Mouse (Mus musculus): Measurements from ENCODE around the gene Slc25a39.
"Not testable (repeated sequence)": the region's sequence is repeated elsewhere in the genome, so short reads cannot be mapped to it uniquely, and the experiment has no call there.

Slc25a39 gene

GRCm38 (mm10) chr11:102394421-102395124 is 13.2 kb downstream of the Slc25a39 start:
- no peak for DNase-seq (ENCODE audit: low spot score)

DNA sequence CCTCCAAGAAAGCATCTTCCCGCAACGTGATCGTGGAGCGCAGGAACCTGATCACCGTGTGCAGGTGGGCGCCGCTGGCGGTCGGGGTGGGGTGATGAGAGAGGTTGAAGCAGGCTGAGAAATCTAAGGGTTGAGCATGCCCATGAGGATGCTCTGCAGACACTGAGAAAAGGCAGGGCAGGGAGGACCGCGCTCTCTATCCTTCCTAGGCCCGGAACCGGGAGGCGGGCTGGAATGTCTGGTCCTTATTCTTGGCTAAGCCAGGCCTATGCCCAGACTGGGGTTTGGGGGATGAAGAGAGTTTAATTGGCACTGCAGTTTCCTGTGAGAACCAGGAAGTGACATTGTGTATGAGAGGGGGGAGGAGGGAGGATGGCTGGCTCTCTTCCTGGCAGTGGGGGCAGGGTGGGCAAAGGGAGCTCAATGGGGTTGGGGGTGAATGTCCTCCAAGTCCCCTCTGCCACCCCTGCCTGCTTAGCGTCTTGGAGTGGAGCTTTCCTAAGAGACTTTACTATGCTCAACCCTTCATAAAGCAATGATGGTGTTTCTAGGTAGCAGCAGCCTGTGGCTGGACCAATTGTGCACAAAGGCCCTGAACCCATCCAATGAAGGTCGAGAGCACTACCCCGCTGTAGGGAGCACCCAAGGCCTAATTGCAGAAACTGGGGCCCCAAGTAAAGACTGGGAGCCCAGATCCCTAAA is 13.9 kb downstream of the Slc25a39 start:
- DNase-seq (ENCODE audit: low spot score): no peak

DNA sequence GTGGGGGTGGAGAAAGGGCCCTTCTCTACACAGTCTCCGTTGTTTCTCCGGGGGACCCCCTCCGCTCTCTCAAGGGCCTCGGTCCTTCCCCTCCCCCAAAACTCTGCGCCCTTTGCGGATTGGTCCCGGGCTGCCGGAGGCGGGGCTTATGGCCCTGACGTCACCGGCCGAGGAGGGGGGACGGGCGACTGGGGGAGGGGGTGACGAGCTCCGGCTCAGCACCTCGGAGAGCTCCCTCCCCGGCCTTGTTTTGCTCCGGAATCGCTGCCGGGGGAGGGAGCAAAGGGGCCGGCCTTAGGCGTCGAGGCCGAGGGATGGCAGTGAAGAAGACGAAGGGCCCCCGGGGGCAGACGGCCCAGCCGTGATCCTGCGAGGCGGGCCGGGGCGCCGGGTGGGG is 14.5 kb downstream of the Slc25a39 start, which contains the start of gene Rundc3a:
TSS of gene Rundc3a (plus strand) at position 166 of the 397 bp plus-strand sequence.
- DNase-seq (ENCODE audit: low spot score): peak; percentile 87

DNA sequence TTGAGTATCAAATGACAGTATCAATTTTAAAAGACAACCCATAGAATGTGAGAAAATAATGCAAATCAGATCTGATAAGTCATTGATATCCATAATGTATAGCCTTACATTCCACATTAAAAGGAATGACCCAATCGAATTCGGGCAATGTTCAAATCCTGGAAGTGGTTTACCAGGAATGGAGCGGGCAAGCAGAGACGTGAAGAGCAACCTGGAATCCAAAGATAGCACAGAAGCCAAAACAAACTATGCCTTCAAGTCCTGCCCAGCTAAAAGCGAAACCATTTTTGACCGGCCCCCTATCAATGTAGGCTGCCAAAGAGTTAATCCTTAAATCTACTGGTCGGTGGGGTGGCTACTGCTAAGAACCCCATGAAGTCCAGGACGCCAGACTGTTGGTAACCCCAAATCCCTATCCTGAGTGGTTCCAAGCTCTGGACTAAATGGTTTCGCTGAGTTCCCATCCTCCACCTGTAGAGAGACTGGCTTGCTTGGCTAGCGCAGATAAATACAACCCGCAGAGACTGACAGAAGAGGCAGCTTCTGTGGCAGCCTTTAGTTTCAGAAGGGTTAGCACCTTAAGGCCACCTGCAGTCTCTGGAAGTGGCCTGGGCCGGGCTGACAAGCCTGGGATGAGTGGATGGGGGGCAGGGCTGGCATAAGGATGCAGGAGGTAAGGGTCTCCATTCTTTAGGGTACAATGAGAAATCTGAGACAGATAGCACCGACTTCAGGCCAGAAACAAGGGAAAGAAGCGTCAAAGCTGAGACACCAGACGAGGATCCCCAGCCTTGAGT is 15.1 kb downstream of the Slc25a39 start:
- DNase-seq (ENCODE audit: low spot score): no peak

DNA sequence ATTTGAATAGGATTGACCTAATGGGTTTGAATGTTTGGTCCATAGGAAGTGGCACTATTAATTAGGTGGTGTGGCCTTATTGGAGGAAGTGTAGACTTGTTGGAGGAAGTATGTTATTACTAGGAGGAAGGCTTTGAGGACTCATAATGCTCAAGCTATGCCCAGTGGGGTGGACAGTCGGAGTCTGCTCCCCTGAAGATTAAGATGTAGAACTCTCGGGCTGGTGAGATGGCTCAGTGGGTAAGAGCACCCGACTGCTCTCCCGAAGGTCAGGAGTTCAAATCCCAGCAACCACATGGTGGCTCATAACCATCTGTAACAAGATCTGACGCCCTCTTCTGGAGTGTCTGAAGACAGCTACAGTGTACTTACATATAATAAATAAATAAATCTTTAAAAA is 18.3 kb downstream of the Slc25a39 start:
- DNase-seq (ENCODE audit: low spot score): not testable (repeated sequence)

DNA sequence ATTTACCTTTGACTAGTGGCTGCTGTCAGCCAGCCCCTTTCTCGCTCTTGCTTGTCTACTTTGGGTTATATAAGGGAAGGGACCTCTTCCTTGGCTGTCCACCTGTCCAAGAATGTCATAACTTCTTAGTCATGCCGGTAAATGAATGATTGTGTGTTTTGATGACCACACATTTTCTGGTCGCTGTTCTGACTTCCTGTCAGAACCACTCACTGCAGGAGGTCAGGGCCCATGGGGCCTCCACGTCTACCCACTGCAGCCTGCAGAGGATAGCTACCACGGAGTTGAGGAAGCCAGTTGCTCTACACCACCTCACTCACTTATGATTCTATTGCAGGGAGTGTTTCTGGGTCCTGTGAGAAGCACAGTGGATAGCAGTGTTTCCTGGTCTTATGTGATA is 21.6 kb downstream of the Slc25a39 start:
- no peak for DNase-seq (ENCODE audit: low spot score)

- DNase-seq (ENCODE audit: low spot score): no peak
Measured at GRCm38 (mm10) chr11:102385075-102385474, 22.7 kb downstream of the Slc25a39 start.

DNA sequence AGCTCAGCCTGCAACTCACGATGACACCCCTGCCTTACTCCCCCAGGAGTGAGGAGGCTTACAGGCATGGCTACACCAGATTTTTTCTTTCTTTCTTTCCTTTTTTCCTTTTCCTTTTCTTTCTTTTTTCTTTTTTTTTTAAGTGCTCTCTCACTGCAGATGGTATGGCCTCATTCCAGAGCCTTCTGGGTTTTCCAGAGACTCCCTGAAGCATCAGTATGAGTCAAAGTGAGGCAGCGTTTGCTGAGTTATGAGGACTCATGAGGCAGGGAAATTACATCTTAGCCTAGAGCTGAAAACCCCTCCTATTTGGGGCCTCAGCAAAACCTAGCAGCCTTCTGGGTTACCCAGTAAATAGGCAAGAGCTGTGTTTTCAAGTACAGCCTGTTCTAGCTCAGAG is 23.3 kb downstream of the Slc25a39 start:
- no peak for DNase-seq (ENCODE audit: low spot score)

- no peak for DNase-seq (ENCODE audit: low spot score)
Measured at GRCm38 (mm10) chr11:102383365-102384136, 24.2 kb downstream of the Slc25a39 start.

DNA sequence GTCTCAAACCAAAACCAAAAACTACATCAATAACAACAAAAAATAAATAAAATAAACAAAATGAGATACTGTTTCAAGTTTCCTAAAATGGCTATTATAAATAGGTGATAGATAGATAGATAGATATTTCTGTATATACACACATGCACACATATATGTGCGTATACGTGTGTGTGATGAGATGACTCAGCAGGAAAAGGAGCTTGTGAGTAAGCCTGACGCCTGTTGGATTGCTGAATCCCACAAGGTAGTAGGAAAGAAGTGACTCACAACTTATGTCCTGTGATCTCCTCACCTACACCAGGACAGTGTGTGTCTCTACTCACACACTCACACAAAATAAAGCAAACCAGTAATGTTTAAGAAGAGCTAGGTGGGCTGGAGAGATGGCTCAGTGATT is 25.0 kb downstream of the Slc25a39 start:
- DNase-seq (ENCODE audit: low spot score): no peak

DNA sequence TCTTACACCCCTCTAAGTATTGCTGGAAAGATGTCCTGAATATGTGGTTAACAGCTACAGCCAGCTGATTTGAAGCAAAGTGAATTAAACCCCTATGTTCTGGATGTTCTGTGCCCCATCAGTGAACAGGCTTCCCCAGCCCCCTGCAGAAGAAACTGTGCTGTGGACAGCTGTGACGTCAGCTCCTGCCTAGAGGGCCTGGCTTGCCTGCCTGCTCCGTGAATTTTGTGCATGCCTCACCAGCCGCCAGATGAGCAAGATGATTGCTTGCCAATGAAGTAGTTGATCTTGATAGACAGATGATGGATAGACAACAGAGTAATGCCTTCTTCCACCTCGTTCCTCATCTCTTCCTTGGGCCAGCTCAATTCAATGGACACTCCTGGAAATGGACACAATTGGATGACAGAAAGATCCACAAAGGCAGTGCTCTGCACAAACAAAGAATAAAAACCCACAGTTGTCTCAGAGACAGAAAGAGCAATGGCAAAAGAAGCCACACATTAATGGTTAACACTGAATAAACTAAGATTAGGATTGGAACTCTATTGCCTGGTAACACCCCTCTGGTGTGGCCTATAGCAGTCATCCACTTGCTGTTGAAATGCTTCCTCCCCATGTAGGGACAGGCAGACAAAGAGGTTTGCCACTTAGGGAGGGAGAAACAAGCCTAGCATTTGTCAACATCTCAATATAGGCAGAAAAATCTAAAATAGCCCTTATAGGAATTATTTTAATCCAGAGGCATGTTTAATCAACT is 26.2 kb downstream of the Slc25a39 start:
- no peak for DNase-seq (ENCODE audit: low spot score)

GRCm38 (mm10) chr11:102380091-102380490 is 27.7 kb downstream of the Slc25a39 start:
- no peak for DNase-seq (ENCODE audit: low spot score)

- DNase-seq (ENCODE audit: low spot score): no peak
Measured at GRCm38 (mm10) chr11:102377186-102377585, 30.6 kb downstream of the Slc25a39 start.

- DNase-seq (ENCODE audit: low spot score): no peak
Measured at GRCm38 (mm10) chr11:102376196-102376835, 31.4 kb downstream of the Slc25a39 start.

DNA sequence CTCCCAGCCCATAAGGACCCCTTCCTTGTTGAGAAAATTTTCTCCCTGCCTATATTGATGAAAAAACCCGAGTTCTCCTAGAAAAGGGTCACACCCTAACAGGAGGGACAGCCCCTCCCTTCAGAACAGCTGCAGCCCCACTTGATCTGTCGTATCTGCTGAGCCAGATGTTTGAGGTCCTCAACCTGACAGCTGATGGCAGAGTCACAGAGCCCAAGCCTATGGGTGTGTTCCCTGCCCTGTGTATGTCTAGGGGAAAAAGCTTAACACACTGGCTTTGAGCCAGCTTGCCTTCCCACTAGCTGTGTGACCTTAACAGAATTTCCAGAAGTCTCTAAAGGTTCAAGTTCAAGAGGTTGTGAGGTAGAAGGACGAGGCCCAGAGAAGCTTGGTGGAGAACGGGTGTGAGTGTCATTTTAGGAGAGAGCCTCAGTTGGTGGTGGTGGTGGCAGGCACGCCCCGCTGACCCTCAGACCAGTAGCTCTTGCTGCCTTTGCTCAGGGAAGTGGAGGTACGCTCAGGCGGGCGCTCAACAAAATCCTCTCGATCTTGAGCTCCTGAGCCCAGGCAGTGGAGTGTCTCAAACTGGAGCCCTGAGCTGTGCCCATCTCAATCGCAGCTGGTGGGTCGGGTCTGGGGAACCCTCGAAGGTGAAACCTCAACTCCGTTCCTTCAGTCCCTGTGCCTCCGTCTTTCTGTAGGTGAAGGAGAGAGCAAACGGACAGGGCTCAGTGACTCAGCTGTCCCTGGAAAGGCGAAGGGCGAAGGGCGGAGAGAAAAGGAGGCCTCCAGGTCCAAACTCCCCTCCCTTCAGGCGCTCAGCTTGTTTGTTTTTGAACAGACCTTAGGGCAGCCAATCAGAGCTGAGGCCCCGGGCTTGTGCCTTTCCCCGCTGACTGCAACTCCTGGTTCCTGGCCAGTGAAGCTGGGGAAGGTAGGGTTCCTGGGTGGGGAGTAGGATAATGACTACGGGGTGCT is 32.3 kb downstream of the Slc25a39 start:
- DNase-seq (ENCODE audit: low spot score): peak; percentile 75

- no peak for DNase-seq (ENCODE audit: low spot score)
Measured at GRCm38 (mm10) chr11:102374108-102374725, 33.5 kb downstream of the Slc25a39 start.

- DNase-seq (ENCODE audit: low spot score): no peak
Measured at GRCm38 (mm10) chr11:102373646-102374045, 34.1 kb downstream of the Slc25a39 start.

- no peak for DNase-seq (ENCODE audit: low spot score)
Measured at GRCm38 (mm10) chr11:102372936-102373335, 34.8 kb downstream of the Slc25a39 start.

All from embryo, embryonic 10 days (tissue).